Mouse (Mus musculus) embryonic facial prominence, embryonic 12.5 days (tissue): ENCODE results near the gene Xk. TPM values are rescaled to one million over a fixed set of nuclear protein-coding genes. Genes with fewer than 3 reads are reported as not detected.
A peak's percentile ranks its signal among the peaks of the same experiment; 100 is the strongest.

Source experiments
- ATAC-seq: fragments of 200-750 bp; cut with Nextera tagmentation; 2 replicates; pipeline ENCODE4 v1.8.0; 2017; ENCODE audit not compliant: insufficient number of reproducible peaks, insufficient read depth, low FRiP score, low TSS enrichment
- H3K27ac ChIP-seq: fragments of 300-500 bp; sonication (generic); 2 replicates; pipeline ENCODE4 v1.5.1; 2016; ENCODE audit warnings: mild to moderate bottlenecking
- H3K27me3 ChIP-seq: fragments of 300-500 bp; sonication (generic); 2 replicates; pipeline ENCODE4 v1.6.1; 2016; ENCODE audit warnings: mild to moderate bottlenecking, moderate library complexity
- H3K36me3 ChIP-seq: fragments of 300-500 bp; sonication (generic); 2 replicates; pipeline ENCODE4 v1.6.1; 2016; ENCODE audit warnings: mild to moderate bottlenecking
- H3K4me1 ChIP-seq: fragments of 300-500 bp; sonication (generic); 2 replicates; pipeline ENCODE4 v1.6.1; 2016
- H3K4me2 ChIP-seq: fragments of 300-500 bp; sonication (generic); replicated peaks from 2 replicates; pipeline ENCODE4 v1.6.1; 2016; ENCODE audit warnings: mild to moderate bottlenecking, moderate library complexity
- H3K4me3 ChIP-seq: fragments of 300-500 bp; sonication (generic); 2 replicates; pipeline ENCODE4 v1.5.1; 2016; ENCODE audit warnings: mild to moderate bottlenecking
- H3K9ac ChIP-seq: fragments of 300-500 bp; sonication (generic); 2 replicates; pipeline ENCODE4 v1.6.1; 2016; ENCODE audit warnings: mild to moderate bottlenecking, moderate library complexity
- H3K9me3 ChIP-seq: fragments of 300-500 bp; sonication (generic); 2 replicates; pipeline ENCODE4 v1.6.1; 2016; ENCODE audit warnings: mild to moderate bottlenecking, moderate library complexity
- WGBS: fragments of 180-500 bp; shearing (Covaris S2); methylation state at CpG from one replicate; pipeline ENCODE4 v1.1.7; 2016; 5-methylcytosine and 5-hydroxymethylcytosine counted together
- polyA plus RNA-seq: library from polyadenylated mRNA; unstranded; fragments of >200 nt; fragmentation: Nextera tagmentation; extraction: Ambion mirVana; gene quantifications from 2 replicates; pipeline ENCODE4 v1.2.1, GENCODE M21; 2016

Xk gene
- polyA plus RNA-seq = 2.3 and 2.6 TPM in 2 replicates

GRCm38 (mm10) chrX:9272460-9273361 lies at the start of gene Xk:
Xk (plus strand) TSS chrX:9272756.
- H3K36me3 ChIP-seq = no peaks in the 10 kb centered on the region
- H3K4me2 ChIP-seq = peak within 1 kb of the TSS; percentile 48
- no peaks in the 10 kb centered on the region for H3K9me3 ChIP-seq
- H3K9ac ChIP-seq = peak within 1 kb of the TSS; percentile 36
- H3K27ac ChIP-seq = no peak within 1 kb of the TSS
- peak; percentile 85 for ATAC-seq
- H3K4me1 ChIP-seq = no peaks in the 10 kb centered on the region
- H3K4me3 ChIP-seq = peak within 1 kb of the TSS; percentile 51
- no peaks in the 10 kb centered on the region for H3K27me3 ChIP-seq
- 11% methylated on average over 71 of the region's 94 CpGs for WGBS

GRCm38 (mm10) chrX:9227105-9227504 lies 45.5 kb upstream of the Xk start:
- H3K27ac ChIP-seq = no peak overlapping the region
- H3K4me2 ChIP-seq = no peak overlapping the region

GRCm38 (mm10) chrX:9240737-9241591 lies 31.6 kb upstream of the Xk start:
- H3K27me3 ChIP-seq = no peaks in the 10 kb centered on the region
- no peak overlapping the region for H3K4me2 ChIP-seq
- no peak overlapping the region for H3K4me3 ChIP-seq
- no peak overlapping the region for H3K9ac ChIP-seq
- H3K27ac ChIP-seq = no peak overlapping the region
- no peaks in the 10 kb centered on the region for H3K36me3 ChIP-seq
- H3K4me1 ChIP-seq = no peaks in the 10 kb centered on the region
- 76% methylated on average over 5 of the region's 5 CpGs for WGBS
- no peak for ATAC-seq
- no peaks in the 10 kb centered on the region for H3K9me3 ChIP-seq

More at GRCm38 (mm10) chrX:9227105-9227504, 45.5 kb upstream of the Xk start:
- no peak for ATAC-seq
- Histone ChIP-seq H3K4me1 (no peaks in the 10 kb centered on the region), H3K9ac (no peak overlapping the region), H3K9me3 (no peaks in the 10 kb centered on the region), H3K27me3 (no peaks in the 10 kb centered on the region), H3K36me3 (no peaks in the 10 kb centered on the region), H3K4me3 (no peak overlapping the region)
- 70% methylated on average over 2 of the region's 2 CpGs for WGBS

- no peak for ATAC-seq
- Histone ChIP-seq H3K36me3 (no peaks in the 10 kb centered on the region), H3K4me2 (no peak overlapping the region), H3K4me1 (no peaks in the 10 kb centered on the region), H3K9ac (no peak overlapping the region), H3K27ac (no peak overlapping the region), H3K9me3 (no peaks in the 10 kb centered on the region), H3K27me3 (no peaks in the 10 kb centered on the region), H3K4me3 (no peak overlapping the region)
- 54% methylated on average over 8 of the region's 8 CpGs for WGBS
These were observed 29.1 kb upstream of the Xk start for GRCm38 (mm10) chrX:9243381-9243864.

GRCm38 (mm10) chrX:9244603-9245336 lies 27.8 kb upstream of the Xk start:
- ATAC-seq = no peak
- Histone ChIP-seq H3K4me1 (no peaks in the 10 kb centered on the region), H3K4me2 (no peak overlapping the region), H3K36me3 (no peaks in the 10 kb centered on the region), H3K27ac (no peak overlapping the region), H3K9ac (no peak overlapping the region), H3K9me3 (no peaks in the 10 kb centered on the region), H3K4me3 (no peak overlapping the region), H3K27me3 (no peaks in the 10 kb centered on the region)
- WGBS = 67% methylated on average over 12 of the region's 12 CpGs

- no peak overlapping the region for H3K4me2 ChIP-seq
- no peaks in the 10 kb centered on the region for H3K9me3 ChIP-seq
- no peak overlapping the region for H3K27ac ChIP-seq
- no peak overlapping the region for H3K9ac ChIP-seq
- ATAC-seq = no peak
- H3K4me3 ChIP-seq = no peak overlapping the region
- no peaks in the 10 kb centered on the region for H3K27me3 ChIP-seq
- H3K36me3 ChIP-seq = no peaks in the 10 kb centered on the region
- WGBS = 60% methylated on average over 5 of the region's 5 CpGs
- H3K4me1 ChIP-seq = no peaks in the 10 kb centered on the region
These were observed 23.6 kb upstream of the Xk start for GRCm38 (mm10) chrX:9248911-9249310.

- no peak for ATAC-seq
- no peak overlapping the region for H3K4me2 ChIP-seq
- H3K36me3 ChIP-seq = no peaks in the 10 kb centered on the region
- no peak overlapping the region for H3K4me3 ChIP-seq
- no peak overlapping the region for H3K27ac ChIP-seq
- no peaks in the 10 kb centered on the region for H3K4me1 ChIP-seq
- no peaks in the 10 kb centered on the region for H3K9me3 ChIP-seq
- H3K27me3 ChIP-seq = no peaks in the 10 kb centered on the region
- H3K9ac ChIP-seq = no peak overlapping the region
- WGBS = 80% methylated on average over 10 of the region's 10 CpGs
These were observed 18.6 kb upstream of the Xk start for GRCm38 (mm10) chrX:9253990-9254389.

GRCm38 (mm10) chrX:9254901-9255300 lies 17.7 kb upstream of the Xk start:
- H3K9me3 ChIP-seq = no peaks in the 10 kb centered on the region
- no peaks in the 10 kb centered on the region for H3K4me1 ChIP-seq
- H3K9ac ChIP-seq = no peak overlapping the region
- H3K36me3 ChIP-seq = no peaks in the 10 kb centered on the region
- H3K27me3 ChIP-seq = no peaks in the 10 kb centered on the region
- WGBS = 91% methylated on average over 3 of the region's 3 CpGs
- no peak for ATAC-seq
- H3K4me2 ChIP-seq = no peak overlapping the region
- H3K4me3 ChIP-seq = no peak overlapping the region
- no peak overlapping the region for H3K27ac ChIP-seq

GRCm38 (mm10) chrX:9256766-9257165 lies 15.8 kb upstream of the Xk start, which contains the start of gene Gm14862:
Gm14862 (minus strand) TSS chrX:9256899.
- WGBS = 81% methylated on average over 5 of the region's 5 CpGs
- Histone ChIP-seq H3K9me3 (no peaks in the 10 kb centered on the region), H3K4me1 (no peaks in the 10 kb centered on the region), H3K4me3 (no peak within 1 kb of the TSS), H3K4me2 (no peak within 1 kb of the TSS), H3K27me3 (no peaks in the 10 kb centered on the region), H3K9ac (no peak within 1 kb of the TSS), H3K36me3 (no peaks in the 10 kb centered on the region), H3K27ac (no peak within 1 kb of the TSS)
- no peak for ATAC-seq

GRCm38 (mm10) chrX:9257831-9258230 lies 14.7 kb upstream of the Xk start:
- H3K9ac ChIP-seq = no peak overlapping the region
- no peak for ATAC-seq
- H3K4me3 ChIP-seq = no peak overlapping the region
- WGBS = 88% methylated on average over 7 of the region's 7 CpGs
- H3K27ac ChIP-seq = no peak overlapping the region
- no peaks in the 10 kb centered on the region for H3K27me3 ChIP-seq
- H3K9me3 ChIP-seq = no peaks in the 10 kb centered on the region
- no peaks in the 10 kb centered on the region for H3K4me1 ChIP-seq
- H3K36me3 ChIP-seq = no peaks in the 10 kb centered on the region
- H3K4me2 ChIP-seq = no peak overlapping the region

GRCm38 (mm10) chrX:9259267-9259666 lies 13.3 kb upstream of the Xk start:
- H3K4me3 ChIP-seq = no peak overlapping the region
- H3K4me1 ChIP-seq = no peaks in the 10 kb centered on the region
- no peaks in the 10 kb centered on the region for H3K27me3 ChIP-seq
- H3K4me2 ChIP-seq = no peak overlapping the region
- ATAC-seq = no peak
- no peak overlapping the region for H3K27ac ChIP-seq
- H3K9me3 ChIP-seq = no peaks in the 10 kb centered on the region
- H3K36me3 ChIP-seq = no peaks in the 10 kb centered on the region
- H3K9ac ChIP-seq = no peak overlapping the region
- WGBS = 89% methylated on average over 1 of the region's 1 CpGs
